Mouse (Mus musculus) hindbrain, postnatal 0 days (tissue): Measurements from ENCODE around the gene Acsl1. TPM values are rescaled to one million over a fixed set of nuclear protein-coding genes. Genes with fewer than 3 reads are reported as not detected.
A peak's percentile ranks its signal among the peaks of the same experiment; 100 is the strongest.

ENCODE experiments used
- ATAC-seq: fragments of 200-750 bp; cut with Nextera tagmentation; 2 replicates; pipeline ENCODE4 v1.8.0; 2017; ENCODE audit warnings: mild to moderate bottlenecking, moderate TSS enrichment, moderate library complexity
- DNase-seq: peaks from one replicate; pipeline ENCODE4 v3.0.0-alpha.2; 2015; ENCODE audit warnings: low spot score
- H3K27ac ChIP-seq: fragments of 300-500 bp; sonication (generic); 2 replicates; pipeline ENCODE4 v1.5.1; 2014; ENCODE audit warnings: mild to moderate bottlenecking
- H3K27me3 ChIP-seq: fragments of 300-500 bp; sonication (generic); 2 replicates; pipeline ENCODE4 v1.6.1; 2014; ENCODE audit warnings: low read length, mixed read lengths; ENCODE audit not compliant: insufficient read depth
- H3K36me3 ChIP-seq: fragments of 300-500 bp; sonication (generic); 2 replicates; pipeline ENCODE4 v1.6.1; 2014; ENCODE audit warnings: low read length, mixed read lengths; ENCODE audit not compliant: insufficient read depth
- H3K4me1 ChIP-seq: fragments of 300-500 bp; sonication (generic); 2 replicates; pipeline ENCODE4 v1.6.1; 2014; ENCODE audit warnings: antibody characterized with exemption, low read length, mixed read lengths; ENCODE audit not compliant: insufficient read depth
- H3K4me2 ChIP-seq: fragments of 300-500 bp; sonication (generic); 2 replicates; pipeline ENCODE4 v1.6.1; 2014; ENCODE audit warnings: low read depth, mild to moderate bottlenecking, low read length, moderate library complexity, mixed read lengths
- H3K4me3 ChIP-seq: fragments of 300-500 bp; sonication (generic); 2 replicates; pipeline ENCODE4 v1.5.1; 2014; ENCODE audit warnings: low read length
- H3K9ac ChIP-seq: fragments of 300-500 bp; sonication (generic); replicated peaks from 2 replicates; pipeline ENCODE4 v1.6.1; 2014; ENCODE audit warnings: mild to moderate bottlenecking, low read length, moderate library complexity, mixed read lengths
- H3K9me3 ChIP-seq: fragments of 300-500 bp; sonication (generic); 2 replicates; pipeline ENCODE4 v1.6.1; 2016; ENCODE audit warnings: low read length, mixed read lengths
- CTCF ChIP-seq: IDR thresholded peaks from 2 replicates; pipeline ENCODE4 v1.5.1; 2016; ENCODE audit warnings: antibody characterized with exemption, control low read depth, low read depth
- WGBS: fragments of 180-500 bp; shearing (Covaris S2); extraction: QIAGEN DNeasy Blood & Tissue Kit; methylation state at CpG from one replicate; pipeline ENCODE4 v1.1.7; 2014; 5-methylcytosine and 5-hydroxymethylcytosine counted together
- polyA plus RNA-seq: library from polyadenylated mRNA; unstranded; fragments of >200 nt; fragmentation: Nextera tagmentation; extraction: Ambion mirVana; gene quantifications from 2 replicates; pipeline ENCODE4 v1.2.1, GENCODE M21; 2015
- total RNA-seq: library from RNA; depleted of rRNA; stranded (reverse); fragments of >200 nt; gene quantifications from 2 replicates; pipeline ENCODE4 v1.2.3, GENCODE M21; 2014

The Acsl1 gene
- total and polyA plus RNA-seq, 2 experiments from 2014 or later: 25.6 to 29.0 TPM

- peaks cover 9% of the 10 kb centered on the region for H3K4me1 ChIP-seq
- TF ChIP-seq CTCF: no peak
- H3K4me2 ChIP-seq: peak overlapping the region; percentile 54
- H3K27me3 ChIP-seq: no peaks in the 10 kb centered on the region
- WGBS: 58% methylated on average over 11 of the region's 12 CpGs
- H3K36me3 ChIP-seq: no peaks in the 10 kb centered on the region
- no peaks in the 10 kb centered on the region for H3K9me3 ChIP-seq
- peak overlapping the region; percentile 33 for H3K4me3 ChIP-seq
- H3K27ac ChIP-seq: no peak overlapping the region
- DNase-seq (peak; percentile 38), ATAC-seq (peak; percentile 30; the same call in 1 of the 2 replicates)
- H3K9ac ChIP-seq: peak overlapping the region; percentile 53
Observed at GRCm38 (mm10) chr8:46503072-46503695, 32.3 kb downstream of the Acsl1 start.

DNA sequence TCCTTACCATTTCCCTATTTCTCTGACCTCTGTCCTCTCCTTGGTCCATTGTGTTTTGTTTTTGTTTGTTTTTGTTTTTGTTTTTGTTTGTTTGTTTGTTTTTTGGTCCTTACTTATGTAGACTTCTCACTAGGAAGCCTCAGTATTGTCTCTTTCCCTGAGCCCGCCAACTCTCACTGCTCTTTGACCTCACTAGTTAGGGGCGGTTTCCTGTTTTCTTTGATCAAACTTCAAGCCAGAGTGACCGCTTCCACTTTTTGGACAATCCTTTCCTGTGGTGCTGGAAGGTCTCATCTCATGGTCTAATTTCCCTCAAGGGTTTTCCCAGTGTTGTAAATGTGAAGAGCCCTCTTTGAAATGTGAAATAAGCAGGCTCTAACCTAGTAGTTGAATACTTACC is 33.4 kb downstream of the Acsl1 start:
- TF ChIP-seq CTCF: no peak
- H3K9me3 ChIP-seq: no peaks in the 10 kb centered on the region
- no peak overlapping the region for H3K4me3 ChIP-seq
- 68% methylated on average over 3 of the region's 3 CpGs for WGBS
- H3K4me2 ChIP-seq: no peak overlapping the region
- H3K27ac ChIP-seq: no peak overlapping the region
- no peaks in the 10 kb centered on the region; the same call in 1 of the 2 replicates for H3K36me3 ChIP-seq
- DNase-seq (no peak), ATAC-seq (no peak)
- H3K4me1 ChIP-seq: peaks cover 9% of the 10 kb centered on the region
- no peak overlapping the region for H3K9ac ChIP-seq
- H3K27me3 ChIP-seq: no peaks in the 10 kb centered on the region

DNA sequence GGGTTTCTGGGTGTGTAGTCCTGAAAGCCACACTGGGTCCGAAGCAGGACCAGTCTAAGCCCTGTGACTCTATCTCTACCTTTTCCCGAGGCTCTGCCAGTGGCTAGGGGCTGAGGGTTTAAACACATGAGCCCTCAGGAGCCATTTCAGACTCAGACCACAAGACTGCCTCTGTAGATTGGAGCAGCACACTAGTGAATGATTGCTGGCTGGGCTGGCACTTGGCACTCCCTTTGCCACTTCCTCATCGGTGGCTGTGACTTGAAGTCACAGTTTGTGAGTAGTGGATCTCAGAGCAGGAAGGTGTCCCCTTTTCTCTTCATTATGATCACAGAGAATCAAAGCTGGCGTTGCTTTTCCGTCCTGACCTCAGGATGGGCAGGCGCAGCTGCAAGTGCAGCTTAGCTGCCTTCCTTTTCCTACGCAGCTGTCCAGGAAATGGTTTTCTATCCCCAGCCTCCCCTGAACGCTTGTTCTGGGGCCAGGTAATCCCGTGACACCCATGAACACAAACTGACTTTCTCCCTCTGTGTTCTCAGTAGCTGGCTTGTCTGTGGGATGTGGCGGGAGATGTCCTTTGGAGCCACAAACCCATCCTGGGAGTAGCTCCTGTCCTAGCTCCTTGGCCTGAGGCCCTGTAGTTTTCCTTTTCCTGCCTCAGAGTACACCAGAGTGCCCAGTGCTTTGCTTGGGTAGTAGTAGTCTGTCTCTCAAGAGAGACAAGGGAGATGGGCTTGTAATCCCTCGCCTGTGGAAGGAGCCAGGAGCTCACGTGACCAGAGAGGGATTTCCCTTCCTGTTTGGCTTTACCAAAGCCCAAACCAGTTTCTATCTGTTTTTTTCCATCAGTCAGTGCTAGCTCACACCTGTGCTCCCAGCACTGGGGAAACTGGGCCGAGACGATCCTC is 37.9 kb downstream of the Acsl1 start:
- Histone ChIP-seq H3K4me3 (no peak overlapping the region), H3K4me2 (no peak overlapping the region), H3K9me3 (no peaks in the 10 kb centered on the region), H3K4me1 (no peaks in the 10 kb centered on the region), H3K36me3 (peaks cover 4% of the 10 kb centered on the region; the same call in 1 of the 2 replicates), H3K27me3 (no peaks in the 10 kb centered on the region), H3K27ac (no peak overlapping the region), H3K9ac (no peak overlapping the region)
- ATAC-seq (no peak), DNase-seq (no peak)
- TF ChIP-seq CTCF: no peak
- 81% methylated on average over 14 of the region's 14 CpGs for WGBS

DNA sequence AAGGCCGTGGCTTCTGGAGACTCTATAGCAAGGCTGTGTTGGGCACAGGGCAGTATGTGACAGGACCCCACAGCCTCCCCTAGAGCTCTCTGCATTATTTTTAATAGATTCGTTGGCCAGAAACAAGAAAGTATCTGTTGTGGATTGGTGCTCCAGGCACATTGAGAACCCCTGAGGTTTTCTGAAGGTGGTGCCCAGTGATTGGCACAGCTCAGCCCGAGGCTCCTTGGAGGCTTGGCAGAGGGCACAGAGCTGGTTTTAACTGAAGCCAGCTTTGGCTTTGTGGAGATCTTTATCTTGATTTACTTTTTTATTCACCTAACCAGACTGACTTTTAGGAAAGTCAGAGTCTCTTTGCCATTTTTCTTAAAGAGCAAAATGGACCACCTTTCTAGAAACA is 38.6 kb downstream of the Acsl1 start:
- no peak overlapping the region for H3K9ac ChIP-seq
- 55% methylated on average over 3 of the region's 3 CpGs for WGBS
- H3K36me3 ChIP-seq: peaks cover 11% of the 10 kb centered on the region; the same call in 1 of the 2 replicates
- H3K4me2 ChIP-seq: no peak overlapping the region
- no peak for DNase-seq
- H3K9me3 ChIP-seq: no peaks in the 10 kb centered on the region
- ATAC-seq: no peak
- no peak overlapping the region for H3K27ac ChIP-seq
- no peaks in the 10 kb centered on the region for H3K4me1 ChIP-seq
- H3K27me3 ChIP-seq: no peaks in the 10 kb centered on the region
- TF ChIP-seq CTCF: no peak
- H3K4me3 ChIP-seq: no peak overlapping the region

DNA sequence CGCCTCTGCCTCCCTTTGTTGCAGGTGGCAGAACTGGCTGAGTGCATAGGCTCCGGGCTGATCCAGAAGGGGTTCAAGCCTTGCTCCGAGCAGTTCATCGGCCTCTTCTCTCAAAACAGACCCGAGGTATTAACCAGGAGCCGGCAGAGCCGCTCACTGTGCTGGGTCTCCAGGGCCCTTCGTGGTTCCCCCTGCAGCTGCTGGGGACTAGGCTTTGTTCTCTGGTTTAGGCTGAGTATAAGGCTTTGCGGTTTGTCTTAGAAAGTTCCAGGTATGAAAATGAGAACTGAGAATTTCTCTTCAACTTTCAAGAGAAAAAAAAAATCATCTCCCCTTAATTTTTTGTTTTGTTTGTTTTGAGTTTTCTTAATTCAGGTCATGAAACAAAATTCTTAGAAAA is 40.5 kb downstream of the Acsl1 start:
- TF ChIP-seq CTCF: no peak
- 80% methylated on average over 9 of the region's 9 CpGs for WGBS

DNA sequence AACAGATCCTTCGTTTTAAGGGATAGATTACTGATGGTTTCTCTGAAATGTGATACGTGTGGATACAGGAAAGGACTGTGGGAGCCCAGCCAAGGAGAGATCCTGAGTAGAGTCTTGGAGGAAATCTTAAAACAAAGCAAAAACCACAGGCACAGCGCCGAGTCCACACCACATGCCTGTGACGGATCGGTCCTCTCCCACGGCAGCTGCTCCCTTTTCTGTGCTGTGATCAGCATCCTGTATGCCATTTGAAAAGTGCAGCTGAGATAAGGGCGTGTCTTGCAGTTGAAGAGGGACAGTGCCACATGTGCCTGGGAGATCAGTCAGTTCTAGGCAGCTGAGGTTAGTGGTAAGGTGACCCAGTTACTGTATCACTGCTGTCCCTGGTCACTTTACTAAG is 41.7 kb downstream of the Acsl1 start:
- no peak for ATAC-seq
- no peaks in the 10 kb centered on the region for H3K9me3 ChIP-seq
- H3K4me2 ChIP-seq: no peak overlapping the region
- H3K4me1 ChIP-seq: no peaks in the 10 kb centered on the region
- H3K36me3 ChIP-seq: peaks cover 11% of the 10 kb centered on the region; the same call in 1 of the 2 replicates
- 64% methylated on average over 8 of the region's 8 CpGs for WGBS
- no peak overlapping the region for H3K4me3 ChIP-seq
- no peak for TF ChIP-seq CTCF
- no peaks in the 10 kb centered on the region for H3K27me3 ChIP-seq
- H3K27ac ChIP-seq: no peak overlapping the region
- DNase-seq: peak; percentile 4
- no peak overlapping the region for H3K9ac ChIP-seq

More for the DNA sequence above, 40.5 kb downstream of the Acsl1 start:
- peaks cover 11% of the 10 kb centered on the region; the same call in 1 of the 2 replicates for H3K36me3 ChIP-seq
- H3K4me2 ChIP-seq: no peak overlapping the region
- no peak overlapping the region for H3K4me3 ChIP-seq
- H3K27me3 ChIP-seq: no peaks in the 10 kb centered on the region
- no peaks in the 10 kb centered on the region for H3K9me3 ChIP-seq
- DNase-seq (no peak), ATAC-seq (no peak)
- no peak overlapping the region for H3K27ac ChIP-seq
- no peak overlapping the region for H3K9ac ChIP-seq
- no peaks in the 10 kb centered on the region for H3K4me1 ChIP-seq

DNA sequence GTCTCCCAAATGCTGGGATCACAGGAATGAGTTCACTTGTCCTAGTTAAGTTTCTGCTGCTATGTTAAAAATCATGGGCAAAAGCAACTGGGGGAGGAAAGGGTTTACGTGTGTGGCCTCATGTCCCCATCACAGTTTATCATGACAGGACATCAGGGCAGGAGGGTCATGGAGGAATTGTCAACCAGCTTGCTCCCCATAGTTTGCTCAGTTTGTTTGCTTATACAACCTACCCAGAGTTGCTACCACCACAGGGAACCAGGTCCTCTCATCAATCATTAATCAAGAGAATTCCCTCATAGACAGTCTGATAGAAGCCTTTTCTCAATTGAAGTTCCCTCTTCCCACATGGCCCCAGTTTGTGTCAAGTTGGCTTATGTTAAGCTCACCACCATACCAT is 43.2 kb downstream of the Acsl1 start:
- Histone ChIP-seq H3K27ac (no peak overlapping the region), H3K4me2 (no peak overlapping the region), H3K9ac (no peak overlapping the region), H3K36me3 (peaks cover 13% of the 10 kb centered on the region; the same call in 1 of the 2 replicates), H3K9me3 (no peaks in the 10 kb centered on the region), H3K27me3 (no peaks in the 10 kb centered on the region), H3K4me3 (no peak overlapping the region), H3K4me1 (no peaks in the 10 kb centered on the region)
- DNase-seq (no peak), ATAC-seq (no peak)
- 96% methylated on average over 1 of the region's 1 CpGs for WGBS
- no peak for TF ChIP-seq CTCF
